Comparison of ENCODE assay signal across 26 mouse cellular contexts in the genomic region with DNA sequence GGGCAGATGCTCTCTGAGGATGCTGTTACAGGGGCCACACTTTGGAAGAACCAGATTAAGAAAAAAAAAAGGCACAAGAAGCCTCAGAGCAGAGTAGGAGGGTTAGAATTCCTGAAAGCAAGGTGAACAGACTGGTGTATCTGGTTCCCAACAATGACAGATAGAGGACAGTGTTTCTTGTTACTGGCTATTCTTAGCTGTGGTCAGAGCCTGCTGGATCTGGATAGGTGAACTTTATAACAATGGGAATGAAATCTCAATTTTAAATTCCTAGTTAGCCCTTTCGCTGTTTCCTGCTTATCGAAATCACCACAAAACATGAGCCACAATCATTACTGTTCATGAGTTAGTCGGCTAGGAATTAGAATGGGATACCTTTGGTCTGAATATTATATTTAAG.
DNase-seq lines count a peak whose midpoint lies in the region; ATAC-seq and TF ChIP-seq lines count a peak whose summit lies in the region.
"Had no signal": no experiment of that assay in that cellular context is flagged by ENCODE, and none has a peak within 500 bp of the region (broad histone marks: within the 10 kb centered on the region; RNA-seq: fewer than 3 reads in every experiment).

No protein-coding gene starts in this region.

- H3K4me2 ChIP-seq in stomach, postnatal 0 days (replicated peaks; ENCODE audit: low read depth): no peak overlapping the region
- H3K4me2 ChIP-seq: embryonic facial prominence, embryonic 12.5 days; embryonic facial prominence, embryonic 15.5 days; heart, embryonic 15.5 days; hindbrain, embryonic 12.5 days; hindbrain, embryonic 15.5 days had no signal

- H3K4me1 ChIP-seq in ES-E14 (ENCODE audit: control insufficient read depth in 2 of 2, insufficient read depth in 2 of 2, low read length in 2 of 2, poor library complexity in 1 of 2): no peaks in the 10 kb centered on the region
- H3K4me1 ChIP-seq in stomach, postnatal 0 days (replicated peaks; ENCODE audit: control insufficient read depth, insufficient read depth): no peaks in the 10 kb centered on the region
- 0 out of 2 replicates have a peak, but pooled peaks cover under 1% of the 10 kb centered on the region for H3K4me1 ChIP-seq in hindbrain, embryonic 10.5 days (replicated peaks)
- H3K4me1 ChIP-seq: embryonic facial prominence, embryonic 12.5 days; heart, embryonic 15.5 days had no signal

- no peak for ATAC-seq in stomach, postnatal 0 days (ENCODE audit: low FRiP score, low TSS enrichment)
- ATAC-seq: CD4-positive, CD25-positive, alpha-beta regulatory T cell, adult 4 months; forebrain, embryonic 14.5 days; forebrain, postnatal 0 days; intestine, postnatal 0 days; Patski had no signal

- H3K9me3 ChIP-seq in ES-E14 (ENCODE audit: control insufficient read depth, insufficient read depth, low read depth, low read length): no peaks in the 10 kb centered on the region
- H3K9me3 ChIP-seq in stomach, postnatal 0 days (ENCODE audit: control insufficient read depth, low read length): no peaks in the 10 kb centered on the region
- no peaks in the 10 kb centered on the region for H3K9me3 ChIP-seq in hindbrain, embryonic 10.5 days
- H3K9me3 ChIP-seq: embryonic facial prominence, embryonic 12.5 days; embryonic facial prominence, embryonic 15.5 days; heart, embryonic 15.5 days; hindbrain, embryonic 12.5 days; hindbrain, embryonic 15.5 days had no signal

- H3K36me3 ChIP-seq in ES-E14 (ENCODE audit: control insufficient read depth, insufficient read depth, low read length, poor library complexity, severe bottlenecking): no peaks in the 10 kb centered on the region
- no peaks in the 10 kb centered on the region for H3K36me3 ChIP-seq in stomach, postnatal 0 days (ENCODE audit: control insufficient read depth, insufficient read depth, low read length)
- H3K36me3 ChIP-seq in hindbrain, embryonic 10.5 days: no peaks in the 10 kb centered on the region
- H3K36me3 ChIP-seq: embryonic facial prominence, embryonic 12.5 days; embryonic facial prominence, embryonic 15.5 days; G1E; heart, embryonic 15.5 days; hindbrain, embryonic 12.5 days; hindbrain, embryonic 15.5 days had no signal

- H3K27me3 ChIP-seq in stomach, postnatal 0 days (ENCODE audit: control insufficient read depth, insufficient read depth, low read length): no peaks in the 10 kb centered on the region
- H3K27me3 ChIP-seq in hindbrain, embryonic 10.5 days (ENCODE audit: insufficient read depth, poor library complexity, severe bottlenecking): no peaks in the 10 kb centered on the region
- H3K27me3 ChIP-seq: embryonic facial prominence, embryonic 12.5 days; embryonic facial prominence, embryonic 15.5 days; heart, embryonic 15.5 days; hindbrain, embryonic 12.5 days; hindbrain, embryonic 15.5 days; Patski had no signal

- TF ChIP-seq EP300 in stomach, postnatal 0 days (optimal IDR thresholded peaks at IDR 0.05): no peak

- no peak overlapping the region for H3K9ac ChIP-seq in ES-E14 (ENCODE audit: insufficient read depth, low read depth, low read length, poor library complexity, severe bottlenecking)
- H3K9ac ChIP-seq in stomach, postnatal 0 days (ENCODE audit: low read length): no peak overlapping the region
- H3K9ac ChIP-seq: embryonic facial prominence, embryonic 12.5 days; embryonic facial prominence, embryonic 15.5 days; forebrain, postnatal 0 days; heart, embryonic 15.5 days; hindbrain, embryonic 12.5 days; hindbrain, embryonic 15.5 days had no signal

- in situ Hi-C loops in ES-E14 (cut with MboI; ENCODE audit: low sequenced_read_pairs in 2 of 2, unreplicated experiment in 2 of 2): no loop called here

- DNase-seq in heart, adult 9 months (ENCODE audit: low spot score in 2 of 2): peak; percentile 2 to 3
- no peak for DNase-seq in heart, postnatal 36 days
- DNase-seq in ES-CJ7 (ENCODE audit: low read depth, low spot score) (peak; percentile 2), ES-E14 (ENCODE audit: low read depth, low spot score) (no peak)
- DNase-seq in stomach, postnatal 0 days (ENCODE audit: low spot score): no peak
- DNase-seq in hindbrain, embryonic 10.5 days (ENCODE audit: low spot score): no peak
- DNase-seq: adrenal gland, adult 2 months; adrenal gland, postnatal 14 days; cerebellum, adult 11 months; cerebellum, adult 2 months; cerebellum, adult 9-11 months; cerebellum, postnatal 25 days; forebrain, postnatal 0 days; gastrocnemius, adult 2 months; gastrocnemius, postnatal 14 days; kidney, adult 2 months had no signal

- no peak overlapping the region for H3K27ac ChIP-seq in ES-E14 (ENCODE audit: insufficient read depth, low read depth, low read length, poor library complexity, severe bottlenecking)
- 0 out of 2 replicates have a peak overlapping the region, but pooled peaks have one; percentile 36 for H3K27ac ChIP-seq in stomach, postnatal 0 days (replicated peaks)
- no peak overlapping the region for H3K27ac ChIP-seq in hindbrain, embryonic 10.5 days
- H3K27ac ChIP-seq: embryonic facial prominence, embryonic 12.5 days; embryonic facial prominence, embryonic 15.5 days; gastrocnemius, adult 2 months; heart, embryonic 15.5 days; hindbrain, embryonic 12.5 days; hindbrain, embryonic 15.5 days had no signal

- no peak overlapping the region for H3K4me3 ChIP-seq in ES-E14 (ENCODE audit: insufficient read depth in 1 of 2, low read depth in 1 of 2, low read length in 2 of 2, poor library complexity in 1 of 2, severe bottlenecking in 1 of 2)
- H3K4me3 ChIP-seq in stomach, postnatal 0 days (ENCODE audit: low read depth, low read length): no peak overlapping the region
- no peak overlapping the region for H3K4me3 ChIP-seq in hindbrain, embryonic 10.5 days
- H3K4me3 ChIP-seq: embryonic facial prominence, embryonic 12.5 days; embryonic facial prominence, embryonic 15.5 days; gastrocnemius, adult 2 months; heart, embryonic 15.5 days; hindbrain, embryonic 12.5 days; hindbrain, embryonic 15.5 days had no signal

- intact Hi-C loops in heart, postnatal 36 days (cut with DNase I): no loop called here

- no peak for TF ChIP-seq CTCF in stomach, postnatal 0 days (IDR thresholded peaks at IDR 0.05; ENCODE audit: low read depth)

- WGBS in stomach, postnatal 0 days: 85% methylated on average over 3 of the region's 3 CpGs
- 89% methylated on average over 3 of the region's 3 CpGs for WGBS in hindbrain, embryonic 10.5 days

TF ChIP-seq in ES-E14, 5 proteins besides CTCF, POLR2A, EP300 and RAD21:
- TF ChIP-seq CHD2 (IDR thresholded peaks at IDR 0.05; ENCODE audit: low read depth, low read length): no peak
- TF ChIP-seq MAFK (IDR thresholded peaks at IDR 0.05; ENCODE audit: insufficient read depth, low read depth, low read length): no peak
- TF ChIP-seq ZC3H11A (IDR thresholded peaks at IDR 0.05; ENCODE audit: borderline replicate concordance, low read depth, low read length): no peak
- 0 out of 2 replicates have a peak, but pooled peaks have one; percentile 7 for TF ChIP-seq ZNF384 (IDR thresholded peaks at IDR 0.05; ENCODE audit: low read depth, low read length)
TF ChIP-seq in ES-E14: peak in this region for 1.

Comparison
In these comparisons a context has a peak if more than half of its experiments do, and no peak if none do; other contexts are left out.
1. DNase-seq: peak in heart, adult 9 months (2 of 2) and ES-CJ7 (single experiment); none in heart, postnatal 36 days (0 of 2), ES-E14 (single experiment), stomach, postnatal 0 days (single experiment) and hindbrain, embryonic 10.5 days (single experiment).